Mouse (Mus musculus) CD4-positive, CD25-positive, alpha-beta regulatory T cell, adult 2 months (primary cell): ENCODE results near the gene Dst.

ENCODE experiments used
- DNase-seq: peaks from one replicate; pipeline ENCODE4 v3.0.0-alpha.2; 2012; ENCODE audit warnings: low read depth, low spot score

The Dst gene

GRCm38 (mm10) chr1:34167151-34168057 is 259.4 kb downstream of the Dst start:
- no peak for DNase-seq

DNA sequence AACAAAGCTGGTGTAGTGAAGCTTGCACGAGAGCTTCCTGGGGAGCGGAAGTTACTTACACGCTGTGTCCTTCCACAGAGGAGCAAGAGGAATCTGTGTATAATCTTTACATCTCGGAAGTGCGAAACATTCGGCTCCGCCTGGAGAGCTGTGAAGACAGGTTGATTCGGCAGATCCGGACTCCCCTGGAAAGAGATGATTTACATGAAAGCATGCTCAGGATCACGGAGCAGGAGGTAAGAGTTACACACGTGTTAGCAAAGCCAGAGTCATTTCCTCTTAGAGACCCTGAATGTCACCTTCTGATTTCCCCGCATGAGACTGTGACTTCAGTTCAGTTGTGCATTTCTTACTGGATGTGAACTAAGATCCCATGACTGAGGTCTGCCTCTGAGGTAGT is 261.1 kb downstream of the Dst start:
- no peak for DNase-seq

DNA sequence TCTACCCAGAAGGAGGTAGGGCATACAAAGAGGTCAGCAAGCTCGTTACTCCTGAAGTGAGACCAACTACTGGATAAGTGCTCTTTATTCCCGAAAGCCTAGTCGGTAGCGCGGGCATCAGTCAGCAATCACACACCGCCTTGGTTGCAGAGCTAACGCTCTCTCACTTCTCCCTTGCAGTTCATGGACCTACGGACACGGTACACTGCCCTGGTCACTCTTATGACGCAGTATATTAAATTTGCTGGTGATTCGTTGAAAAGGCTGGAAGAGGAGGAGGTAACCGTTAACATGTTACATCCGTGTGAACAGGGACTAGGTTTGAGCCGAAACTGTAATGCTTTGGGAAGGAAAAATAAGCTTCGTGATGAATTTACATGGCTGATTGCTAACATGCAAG is 266.5 kb downstream of the Dst start:
- DNase-seq = no peak

DNA sequence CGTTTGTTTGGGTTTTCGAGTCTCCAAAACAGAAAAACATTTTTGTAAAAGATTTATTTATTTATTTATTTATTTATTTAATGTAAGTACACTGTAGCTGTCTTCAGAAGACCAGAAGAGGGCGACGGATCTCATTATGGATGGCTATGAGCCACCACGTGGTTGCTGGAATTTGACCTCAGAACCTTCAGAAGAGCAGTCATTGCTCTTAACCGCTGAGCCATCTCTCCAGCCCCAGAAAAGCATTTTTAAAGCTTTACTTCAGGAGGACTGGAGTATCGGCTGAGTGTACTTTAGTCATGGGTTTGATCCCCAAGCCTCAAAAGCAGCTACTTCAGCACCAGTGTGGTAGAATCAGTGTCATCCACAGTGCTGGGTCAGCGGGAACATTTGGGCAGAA is 266.9 kb downstream of the Dst start:
- no peak for DNase-seq

DNA sequence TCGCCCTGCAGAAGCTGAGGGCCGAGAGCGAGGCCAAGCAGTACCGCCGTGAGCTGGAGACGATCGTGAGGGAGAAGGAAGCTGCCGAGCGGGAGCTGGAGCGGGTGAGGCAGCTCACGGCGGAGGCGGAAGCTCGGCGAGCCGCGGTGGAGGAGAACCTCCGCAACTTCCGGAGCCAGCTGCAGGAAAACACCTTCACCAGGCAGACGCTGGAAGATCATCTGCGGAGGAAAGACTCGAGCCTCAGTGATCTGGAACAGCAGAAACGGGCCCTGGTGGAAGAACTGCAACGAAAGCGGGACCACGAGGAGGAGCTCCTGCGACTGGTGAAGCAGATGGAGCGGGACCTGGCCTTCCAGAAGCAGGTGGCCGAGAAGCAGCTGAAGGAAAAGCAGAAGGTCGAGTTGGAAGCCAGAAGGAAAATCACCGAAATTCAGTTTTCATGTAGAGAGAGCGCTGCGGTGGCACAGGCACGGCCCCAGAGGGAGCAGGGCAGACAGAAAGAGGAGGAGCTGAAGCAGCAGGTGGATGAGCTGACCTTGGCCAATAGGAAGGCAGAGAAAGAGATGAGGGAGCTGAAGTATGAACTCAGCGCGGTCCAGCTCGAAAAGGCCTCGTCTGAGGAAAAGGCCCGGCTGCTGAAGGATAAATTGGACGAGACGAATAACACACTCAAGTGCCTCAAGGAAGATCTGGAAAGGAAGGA is 270.1 kb downstream of the Dst start:
- peak; percentile 24 for DNase-seq

GRCm38 (mm10) chr1:34179756-34180155 is 271.7 kb downstream of the Dst start:
- DNase-seq = no peak

DNA sequence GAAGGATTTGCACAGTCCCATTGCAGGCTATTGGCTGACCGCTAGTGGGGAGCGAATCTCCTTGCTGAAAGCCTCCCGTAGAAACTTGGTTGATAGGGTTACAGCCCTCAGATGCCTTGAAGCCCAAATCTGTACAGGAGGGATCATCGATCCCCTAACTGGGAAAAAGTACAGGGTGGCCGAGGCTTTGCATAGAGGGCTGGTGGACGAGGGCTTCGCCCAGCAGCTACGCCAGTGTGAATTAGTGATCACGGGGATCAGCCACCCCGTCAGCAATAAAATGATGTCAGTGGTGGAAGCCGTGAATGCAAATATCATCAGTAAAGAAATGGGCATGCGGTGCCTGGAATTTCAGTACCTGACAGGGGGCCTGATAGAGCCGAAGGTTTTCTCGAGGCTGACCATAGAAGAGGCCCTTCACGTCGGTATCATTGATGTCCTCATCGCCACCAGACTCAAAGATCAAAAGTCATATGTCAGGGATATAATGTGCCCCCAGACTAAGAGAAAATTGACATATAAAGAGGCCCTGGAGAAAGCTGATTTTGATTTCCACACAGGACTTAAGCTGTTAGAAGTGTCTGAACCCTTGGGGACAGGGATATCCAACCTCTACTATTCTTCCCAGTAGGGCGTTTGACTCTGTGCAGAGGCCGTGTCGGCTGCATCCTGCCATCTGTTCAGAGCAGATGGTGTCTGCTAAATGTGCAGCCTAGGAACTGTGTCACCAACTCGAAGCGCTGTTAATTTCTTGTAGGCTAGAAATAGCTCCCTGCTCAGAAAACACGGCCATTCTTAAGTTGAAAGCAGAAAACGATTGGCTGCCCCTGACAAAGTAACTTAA is 274.6 kb downstream of the Dst start:
- no peak for DNase-seq

GRCm38 (mm10) chr1:34183250-34183926 is 275.4 kb downstream of the Dst start:
- DNase-seq = no peak

- DNase-seq = no peak
Measured at GRCm38 (mm10) chr1:34184266-34184665, 276.2 kb downstream of the Dst start.

DNA sequence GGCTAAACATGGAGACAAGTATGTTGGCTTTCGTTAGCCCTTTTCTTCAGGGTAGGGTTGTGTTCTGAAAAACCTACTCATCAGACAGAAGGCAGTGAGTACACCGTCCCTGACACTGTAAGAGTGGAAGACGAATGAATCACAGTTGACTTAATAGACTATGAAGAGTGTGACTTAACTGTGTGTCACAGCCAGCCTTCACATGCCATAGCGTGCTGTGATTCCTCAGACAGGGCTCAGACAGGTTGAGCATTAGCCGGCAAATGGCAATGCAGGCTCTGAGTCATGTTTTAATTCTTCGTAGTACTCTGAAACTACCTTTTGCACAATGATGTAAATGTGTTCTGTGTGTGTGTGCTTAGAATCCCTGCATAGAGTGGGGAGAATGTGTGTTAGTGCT is 278.0 kb downstream of the Dst start:
- DNase-seq = no peak

DNA sequence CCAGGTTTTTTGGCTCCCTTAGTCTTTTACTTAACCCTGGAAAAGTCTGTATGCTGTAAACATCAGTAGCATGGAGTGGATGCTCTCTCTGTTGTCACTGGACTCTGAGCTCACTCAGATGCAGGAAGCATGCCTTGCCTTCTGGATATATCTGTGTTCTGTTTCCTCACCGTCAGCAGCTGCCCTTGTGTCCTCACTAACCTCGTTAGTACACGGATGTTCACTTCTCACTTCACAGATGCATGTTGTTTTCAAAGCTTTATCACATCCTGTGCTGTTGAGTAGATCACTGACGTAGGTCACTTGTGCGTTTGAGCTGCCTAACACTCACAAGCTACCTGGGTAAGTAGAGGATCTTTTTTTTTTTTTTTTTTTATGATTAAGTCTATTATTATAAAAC is 279.5 kb downstream of the Dst start:
- DNase-seq = peak; percentile 44

DNA sequence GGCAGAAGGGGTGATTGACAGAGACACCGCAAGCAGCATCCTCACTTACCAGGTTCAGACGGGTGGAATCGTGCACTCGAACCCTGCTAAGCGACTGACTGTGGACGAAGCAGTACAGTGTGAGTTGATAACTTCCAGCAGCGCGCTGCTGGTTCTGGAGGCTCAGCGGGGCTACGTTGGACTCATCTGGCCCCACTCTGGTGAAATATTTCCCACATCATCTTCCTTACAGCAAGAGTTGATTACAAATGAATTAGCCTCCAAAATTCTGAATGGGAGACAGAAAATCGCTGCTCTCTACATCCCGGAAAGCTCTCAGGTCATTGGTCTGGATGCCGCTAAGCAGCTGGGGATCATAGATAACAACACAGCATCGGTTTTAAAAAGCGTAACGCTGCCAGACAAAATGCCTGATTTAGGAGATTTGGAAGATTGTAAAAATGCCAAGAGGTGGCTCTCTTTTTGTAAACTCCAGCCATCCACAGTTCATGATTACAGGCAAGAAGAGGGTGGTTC is 280.8 kb downstream of the Dst start:
- DNase-seq = no peak

- DNase-seq = no peak
Measured at GRCm38 (mm10) chr1:34189318-34189717, 281.3 kb downstream of the Dst start.

GRCm38 (mm10) chr1:34189970-34190369 is 281.9 kb downstream of the Dst start:
- DNase-seq = peak; percentile 54

- no peak for DNase-seq
Measured at GRCm38 (mm10) chr1:34192174-34192573, 284.1 kb downstream of the Dst start.

GRCm38 (mm10) chr1:34200791-34201190 is 292.8 kb downstream of the Dst start:
- no peak for DNase-seq

GRCm38 (mm10) chr1:34201483-34201882 is 293.5 kb downstream of the Dst start:
- peak; percentile 51 for DNase-seq

- DNase-seq = no peak
Measured at GRCm38 (mm10) chr1:34211704-34212103, 303.7 kb downstream of the Dst start.

DNA sequence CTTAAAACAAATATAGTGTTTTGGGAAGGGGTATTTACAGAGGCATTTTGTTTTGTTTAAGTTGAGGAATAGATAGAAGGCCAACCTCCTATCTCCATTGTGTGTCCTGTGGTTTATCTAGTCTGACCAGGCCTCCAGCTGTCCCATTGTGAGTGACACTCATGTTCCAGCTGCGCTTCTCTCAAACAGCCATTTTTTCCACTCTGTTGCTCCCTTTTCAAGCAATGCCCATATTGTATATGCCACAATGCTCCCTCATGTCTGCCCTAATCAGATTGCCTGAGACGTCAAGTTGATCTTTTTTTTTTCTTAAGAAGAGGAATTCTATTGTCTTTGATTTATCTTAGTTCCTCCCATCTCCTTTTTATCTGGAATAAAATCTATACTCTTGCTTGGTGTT is 308.4 kb downstream of the Dst start:
- DNase-seq = no peak

DNA sequence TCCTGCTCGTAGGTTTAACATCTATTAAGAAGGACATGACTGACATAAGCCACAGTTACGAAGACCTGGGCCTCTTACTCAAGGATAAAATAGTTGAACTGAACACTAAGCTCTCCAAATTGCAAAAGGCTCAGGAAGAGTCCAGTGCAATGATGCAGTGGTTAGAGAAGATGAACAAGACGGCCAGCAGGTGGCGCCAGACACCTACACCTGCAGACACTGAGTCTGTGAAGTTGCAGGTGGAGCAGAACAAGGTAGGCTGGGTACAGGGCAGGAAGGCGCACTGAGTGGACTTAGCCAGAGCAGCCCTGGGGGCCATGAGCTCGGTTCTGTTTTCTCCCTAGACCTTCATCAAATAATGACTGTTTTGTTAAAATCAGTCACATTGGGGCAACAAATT is 310.3 kb downstream of the Dst start:
- peak; percentile 88 for DNase-seq

- no peak for DNase-seq
Measured at GRCm38 (mm10) chr1:34218801-34219200, 310.8 kb downstream of the Dst start.
